Mouse (Mus musculus) adrenal gland, postnatal 14 days (tissue): ENCODE results near the gene Dpm3. TPM values are rescaled to one million over a fixed set of nuclear protein-coding genes. Genes with fewer than 3 reads are reported as not detected.

ENCODE experiments used
- DNase-seq: peaks from one replicate; pipeline ENCODE4 v3.0.0; 2021; ENCODE audit warnings: mixed read lengths
- microRNA-seq, 2 experiments: library from miRNA; unstranded; fragments of <30 nt; microRNA quantifications; one replicate each; pipeline ENCODE4 v1.2.0; 2021
- total RNA-seq: library from RNA; stranded (reverse); gene quantifications from 2 replicates; pipeline ENCODE4 v1.2.3, GENCODE M21; 2021

Gene Dpm3
- total RNA-seq, 1 experiment from 2014 or later = 116 TPM

DNA sequence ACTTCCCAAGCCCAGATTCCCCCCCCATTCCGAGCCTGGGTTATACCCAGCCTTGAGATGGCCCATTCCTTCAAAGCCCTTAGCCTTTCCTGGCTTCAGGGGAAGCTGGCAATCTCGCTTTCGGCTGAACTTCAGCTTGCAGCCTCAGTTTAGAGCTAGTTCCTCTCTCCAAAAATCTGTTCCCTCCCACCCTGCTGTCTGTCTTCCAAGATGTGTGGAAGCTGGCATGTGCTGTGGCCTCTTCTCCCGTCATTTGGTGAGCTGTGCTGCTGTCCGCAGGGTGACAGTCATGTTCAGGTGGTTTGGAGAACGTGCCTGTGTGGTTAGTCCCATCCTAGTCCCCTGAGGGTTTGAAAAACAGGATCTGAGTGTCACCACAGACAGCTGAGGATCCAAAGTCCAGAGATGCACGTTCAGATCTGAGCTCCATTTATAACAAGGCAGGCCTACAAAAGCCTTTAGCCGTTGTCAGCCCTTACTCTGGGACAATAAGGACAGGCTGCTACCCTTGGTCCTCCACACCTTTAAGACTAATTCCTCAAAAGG is 36.6 kb downstream of the Dpm3 start:
- no peak for DNase-seq

DNA sequence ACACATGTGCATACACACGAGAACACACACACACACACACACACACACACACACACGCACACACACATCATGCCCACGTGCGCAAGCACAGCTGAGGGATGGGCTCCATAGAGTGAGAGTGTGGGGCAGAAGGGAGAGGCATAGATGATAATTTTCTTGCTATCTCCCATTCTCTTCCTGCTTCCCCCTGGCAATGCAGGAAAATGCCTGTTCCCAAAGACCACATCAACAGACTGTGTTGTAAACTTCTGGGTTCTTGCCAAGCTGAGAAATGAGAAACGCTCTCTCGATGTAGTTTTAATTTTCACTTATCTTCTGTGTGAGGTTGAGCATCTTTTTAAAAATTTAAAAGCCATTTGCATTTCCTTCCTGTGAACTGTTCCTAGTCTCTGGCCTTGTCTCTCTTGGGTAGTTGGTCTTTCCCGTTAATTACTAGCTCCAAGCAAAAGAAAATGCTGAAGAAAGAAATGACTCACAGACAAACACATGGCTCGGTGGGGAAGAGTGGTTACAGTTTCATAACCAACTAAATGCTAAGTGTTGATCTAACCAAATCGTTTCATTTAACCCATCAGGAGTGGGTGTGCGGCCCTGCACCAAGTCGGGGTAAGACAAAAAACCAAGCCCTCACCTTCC is 37.7 kb downstream of the Dpm3 start:
- no peak for DNase-seq

DNA sequence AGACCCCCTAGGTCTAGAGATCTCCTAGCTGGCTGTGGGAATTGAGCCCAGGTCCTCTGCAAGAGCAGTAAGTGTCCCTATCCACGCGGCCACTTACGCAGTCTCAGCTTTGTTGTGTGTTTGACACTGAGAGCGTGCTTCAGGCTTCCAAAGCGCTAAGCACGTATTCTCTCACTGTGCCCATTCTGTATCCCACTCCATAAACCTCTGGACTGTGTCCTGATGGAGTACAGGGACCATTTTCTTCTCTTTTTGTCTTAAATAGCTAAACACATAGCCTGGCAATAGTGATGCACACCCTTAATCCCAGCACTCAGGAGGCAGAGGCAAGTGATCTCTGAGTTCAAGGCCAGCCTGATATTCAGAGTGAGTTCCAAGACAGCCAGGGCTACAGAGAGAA is 39.8 kb downstream of the Dpm3 start:
- DNase-seq = no peak

DNA sequence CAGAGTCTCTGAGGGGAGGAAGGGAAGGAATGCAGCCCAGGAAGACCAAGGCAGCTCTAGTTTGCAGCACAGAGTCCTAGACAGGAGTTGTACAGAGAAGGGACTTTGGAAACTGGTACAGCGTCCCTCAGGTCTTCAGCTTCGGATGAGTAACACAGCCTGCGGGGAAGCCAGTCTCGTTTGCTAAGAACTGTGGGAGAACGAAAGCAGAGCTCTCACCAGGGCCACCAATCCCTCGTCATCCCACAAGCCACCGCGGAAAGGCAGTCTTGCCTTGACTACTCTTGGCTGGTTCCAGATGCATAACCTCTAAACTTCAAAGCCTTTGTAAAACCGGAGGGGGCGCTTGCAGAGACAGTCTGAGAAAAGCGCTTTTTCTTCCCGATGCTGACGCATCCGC is 40.3 kb downstream of the Dpm3 start:
- DNase-seq = peak; percentile 77

DNA sequence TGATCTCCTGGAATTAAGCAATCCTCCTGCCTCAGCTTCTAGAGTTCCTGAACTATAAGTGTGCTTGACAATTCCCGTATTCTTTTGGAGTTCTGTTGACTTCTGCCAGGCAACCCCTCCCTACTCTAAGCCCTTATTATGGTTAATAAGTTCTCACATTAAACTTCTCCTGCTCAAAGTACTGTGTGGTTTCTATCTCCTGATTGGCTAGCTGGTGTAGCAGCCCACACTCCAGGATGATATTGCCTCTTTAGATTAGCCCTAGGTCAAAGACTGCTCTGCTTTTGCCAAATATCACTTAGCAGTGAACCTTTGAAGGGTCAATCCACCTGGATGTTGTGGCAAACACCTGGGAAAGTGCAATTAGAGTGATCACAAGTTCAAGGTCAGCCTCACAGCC is 40.9 kb downstream of the Dpm3 start:
- DNase-seq = no peak

DNA sequence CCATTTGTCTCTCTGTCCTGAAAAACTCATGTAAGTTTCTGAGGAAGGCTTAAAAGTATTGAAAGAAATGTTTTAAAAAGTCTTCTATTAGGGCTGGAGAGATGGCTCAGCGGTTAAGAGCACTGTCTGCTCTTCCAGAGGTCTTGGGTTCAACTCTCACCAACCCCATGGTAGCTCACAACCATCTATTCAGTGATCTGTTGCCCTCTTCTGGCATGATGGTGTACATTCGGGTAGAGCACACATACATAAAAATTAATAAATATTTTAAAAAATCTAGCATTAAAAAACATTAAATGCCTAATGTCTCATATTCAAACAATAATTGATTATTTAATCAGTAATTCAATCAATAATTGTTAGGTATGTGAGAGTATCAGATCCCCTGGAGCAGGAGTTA is 41.4 kb downstream of the Dpm3 start:
- no peak for DNase-seq

DNA sequence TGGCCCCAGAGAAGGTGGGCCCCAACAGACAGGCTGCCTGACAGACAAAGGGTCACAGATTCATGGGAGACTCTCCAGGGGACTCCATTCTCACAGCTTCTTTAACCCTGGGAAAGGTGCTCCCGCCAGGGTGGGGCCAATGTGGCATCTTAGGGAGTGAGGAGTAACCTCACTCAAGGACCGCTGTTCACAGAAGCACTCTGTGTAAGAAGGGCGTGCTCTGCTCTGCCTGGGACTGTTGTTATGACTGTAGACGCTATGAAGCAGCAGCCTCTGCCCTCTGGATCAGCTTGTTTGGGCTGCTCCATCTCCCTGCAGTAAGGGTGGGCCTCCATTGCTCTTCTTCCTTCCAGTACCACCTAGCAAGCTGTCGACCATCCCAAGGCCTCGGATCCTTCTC is 45.3 kb downstream of the Dpm3 start:
- DNase-seq = no peak

DNA sequence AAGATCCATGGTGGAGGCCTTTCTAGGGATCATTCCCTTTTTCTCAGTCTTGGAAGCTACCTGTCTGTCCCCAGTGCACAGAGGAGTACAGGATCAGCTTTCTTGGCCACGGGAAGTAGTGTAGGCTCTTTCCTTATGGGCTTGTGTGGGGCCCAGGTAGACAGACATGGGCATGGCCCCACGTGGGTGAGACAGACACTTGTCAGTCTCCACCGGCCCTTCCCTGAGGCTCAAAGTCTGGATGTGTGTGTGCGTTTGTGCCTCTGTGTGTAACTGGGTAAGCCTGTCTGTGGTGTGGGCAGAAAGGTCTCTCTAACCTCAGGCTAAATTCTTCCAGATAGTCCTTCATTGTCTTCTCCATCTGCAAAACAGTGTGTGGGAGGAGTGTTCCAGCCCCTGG is 45.9 kb downstream of the Dpm3 start:
- DNase-seq = no peak

DNA sequence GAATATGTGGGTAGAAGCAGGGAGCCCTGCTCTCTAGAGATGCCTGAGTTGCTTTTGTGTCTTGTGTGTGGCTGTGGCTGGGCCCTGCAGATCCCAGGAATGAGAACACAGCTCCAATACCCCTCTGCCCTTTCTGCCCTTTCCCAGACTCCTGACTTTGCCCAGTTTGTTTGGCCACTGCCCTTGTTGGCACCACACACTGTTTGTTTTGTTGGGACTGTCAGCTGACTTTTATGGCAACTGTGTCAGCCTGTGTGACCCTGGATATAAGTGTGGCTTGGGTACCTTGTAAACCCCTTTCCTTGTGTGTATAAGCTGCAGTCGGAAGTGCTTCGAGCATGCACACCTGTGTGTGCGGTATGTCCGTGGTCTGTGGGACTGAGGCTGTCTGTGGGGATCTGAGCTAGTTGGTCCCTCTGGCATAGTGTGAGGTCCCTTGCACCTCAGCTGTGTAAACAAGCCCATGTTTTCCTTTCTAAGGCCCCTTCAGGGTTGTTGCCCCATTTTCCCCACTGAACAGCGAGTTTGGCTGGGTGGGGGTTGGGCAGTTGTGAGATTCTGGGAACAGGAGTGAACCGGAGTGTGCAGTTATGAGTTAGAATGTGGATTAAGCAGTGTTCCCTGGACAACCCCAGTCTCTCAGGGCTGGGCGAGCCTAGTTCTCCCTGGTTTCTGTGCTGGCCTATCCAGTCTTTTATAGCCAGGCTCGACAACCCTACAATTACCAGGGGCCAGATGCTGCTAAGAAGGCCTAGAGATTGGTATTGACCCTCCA is 46.6 kb downstream of the Dpm3 start:
- peak; percentile 38 for DNase-seq

DNA sequence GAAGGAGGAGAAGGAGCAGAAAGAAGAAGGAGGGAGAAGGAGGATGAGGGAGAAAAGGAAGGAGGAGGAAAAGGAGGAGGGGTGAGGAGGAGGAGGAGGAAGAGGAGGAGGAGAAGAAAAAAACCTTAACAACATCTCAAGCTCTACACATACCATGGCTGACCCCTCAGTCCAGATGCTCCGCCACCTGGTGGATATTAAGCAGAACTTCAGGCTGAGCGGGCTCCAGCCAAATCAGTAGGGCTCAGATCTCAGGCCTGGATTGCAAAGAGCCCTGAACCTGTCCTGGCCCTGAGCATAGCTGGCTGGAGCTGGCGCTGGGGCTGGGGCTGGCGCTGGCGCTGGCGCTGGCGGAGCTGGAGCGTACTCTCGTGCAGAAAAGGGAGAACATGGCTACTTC is 48.9 kb downstream of the Dpm3 start:
- peak; percentile 83 for DNase-seq

DNA sequence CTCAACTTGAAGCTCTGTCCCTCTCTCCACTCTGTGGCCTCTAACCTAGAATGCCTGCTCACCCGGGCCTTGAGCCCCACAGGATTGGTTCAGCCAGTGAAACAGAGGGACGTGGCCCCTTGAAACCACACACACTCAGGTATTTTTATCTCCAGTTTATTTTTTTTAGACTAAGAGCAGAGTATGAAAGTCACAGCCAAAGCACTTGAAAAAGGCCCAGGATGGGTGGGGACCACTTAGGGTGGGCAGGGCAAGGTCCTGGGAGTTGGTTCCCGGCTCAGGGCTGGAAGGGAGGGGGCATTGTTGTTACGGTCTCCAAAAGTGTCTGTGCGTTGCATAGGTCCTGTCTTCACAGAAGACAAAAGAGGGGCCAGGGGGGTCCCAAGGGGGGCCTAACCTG is 55.2 kb downstream of the Dpm3 start:
- no peak for DNase-seq

DNA sequence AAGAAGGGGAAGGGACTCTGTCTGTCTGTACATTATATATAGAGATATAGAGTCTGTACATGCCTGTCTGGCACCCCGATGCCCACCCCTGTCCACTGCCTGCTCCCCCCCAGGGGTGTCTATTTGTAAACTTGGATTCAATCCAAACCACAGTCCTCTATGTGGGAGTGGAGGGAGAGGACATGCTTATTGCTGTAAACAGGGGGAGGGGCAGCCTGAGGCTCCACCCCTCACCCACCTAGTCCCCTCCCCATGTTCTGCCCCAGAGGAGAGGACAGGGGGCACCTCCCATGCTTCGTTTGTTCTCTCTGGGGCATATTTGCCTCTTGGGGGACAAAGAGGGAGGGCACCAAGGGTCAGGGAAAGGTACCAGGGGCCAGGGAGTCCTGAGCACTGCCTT is 55.6 kb downstream of the Dpm3 start:
- no peak for DNase-seq

DNA sequence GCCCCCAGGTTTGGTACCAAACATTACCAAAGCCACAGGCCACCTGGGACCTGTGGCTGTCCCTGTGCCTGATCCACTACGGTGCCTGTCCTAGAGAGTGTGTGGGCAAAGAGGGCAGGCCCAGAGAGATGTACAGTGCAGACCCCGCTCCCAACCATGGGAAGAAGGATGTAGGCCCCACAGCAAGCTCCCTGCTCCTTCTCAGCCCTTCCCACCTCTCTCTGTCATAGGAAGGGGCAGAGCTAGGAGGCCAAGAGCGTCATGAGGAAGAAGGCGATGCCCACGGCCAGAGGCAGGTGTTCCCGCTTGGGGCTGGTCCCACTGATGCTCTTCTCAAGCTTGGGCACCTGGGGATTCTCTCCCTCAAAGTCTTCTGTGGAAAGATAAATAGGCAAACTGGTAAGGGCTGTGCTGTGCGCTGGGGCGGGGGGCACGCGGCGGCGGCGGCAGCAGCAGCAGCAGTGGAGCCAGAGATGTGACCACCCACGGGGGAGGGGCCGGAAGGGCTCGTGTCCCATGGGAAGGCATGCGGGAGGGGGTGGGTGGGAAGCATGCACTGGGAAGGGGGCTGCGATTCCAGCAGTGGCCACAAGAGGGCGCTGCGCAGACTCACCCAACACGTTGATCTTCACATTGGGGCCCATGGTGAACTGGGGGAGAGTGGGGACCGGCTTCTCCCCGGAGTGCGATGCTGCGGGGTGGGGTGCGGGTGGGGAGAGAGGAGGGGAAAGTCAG is 56.2 kb downstream of the Dpm3 start:
- peak; percentile 88 for DNase-seq

DNA sequence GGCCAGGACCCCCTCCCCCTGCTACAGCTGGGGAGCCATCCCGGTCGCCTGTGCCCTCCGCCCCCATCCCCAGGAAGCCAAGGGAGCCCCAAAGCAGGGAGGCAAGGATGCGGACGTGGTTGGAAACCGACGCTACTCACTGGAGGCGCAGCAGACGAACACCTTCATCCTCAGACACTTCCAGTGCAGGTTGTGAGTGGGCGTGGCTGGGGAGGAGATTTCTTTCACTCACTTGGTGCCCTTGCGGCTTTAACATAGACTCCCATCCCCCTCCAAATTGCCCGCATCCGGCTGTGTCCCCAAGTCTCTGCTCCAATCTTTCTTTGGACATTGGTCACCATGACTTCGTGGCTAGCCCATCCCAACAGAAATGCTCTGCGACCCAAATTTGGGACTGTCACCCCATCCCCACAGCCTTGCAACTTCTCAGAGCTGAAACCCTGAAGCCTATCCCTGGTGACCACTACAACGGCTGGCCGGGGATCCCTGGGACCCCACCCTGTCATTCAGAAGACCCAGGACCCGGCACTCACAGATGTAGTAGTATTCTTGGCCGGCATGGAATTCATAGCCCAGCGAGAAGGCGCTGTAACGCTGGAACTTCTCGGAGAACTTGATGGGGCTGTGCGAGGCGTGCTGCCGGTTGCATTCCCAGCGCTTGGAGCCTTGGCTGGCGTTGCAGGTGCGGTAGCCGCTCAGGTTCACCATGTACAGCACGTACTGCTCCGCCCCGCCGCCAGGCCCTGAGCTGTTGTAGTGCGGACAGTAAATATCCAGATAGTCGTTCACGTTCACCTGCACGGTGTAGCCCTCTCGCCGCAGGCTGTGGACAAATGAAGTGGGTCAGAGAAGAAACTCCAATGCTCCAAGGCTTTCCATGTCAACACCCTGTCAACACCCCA is 57.0 kb downstream of the Dpm3 start:
- DNase-seq = no peak

Small RNA genes lying within 50 kb of the gene (microRNA-seq; reads per million reads assigned to microRNA genes)
- gene Mir92b = 28.2 to 64.3 reads per million in 2 experiments

Other genes with a start within 250 kb of the Dpm3 start
- gene Rusc1, start 166.0 kb upstream of the Dpm3 start, total RNA-seq = 19.8 and 21.5 TPM in 2 replicates
- gene Gm43738, start 158.3 kb upstream of the Dpm3 start, total RNA-seq = not detected in 2 replicates
- gene Fdps, start 157.4 kb upstream of the Dpm3 start, total RNA-seq = 99.6 and 157 TPM in 2 replicates
- 1.6 and 15.1 TPM in 2 replicates for gene Pklr, start 123.2 kb upstream of the Dpm3 start, total RNA-seq
- 3.3 and 5.3 TPM in 2 replicates for gene Hcn3, start 99.2 kb upstream of the Dpm3 start, total RNA-seq
- gene Clk2, start 94.6 kb upstream of the Dpm3 start, total RNA-seq = 50.3 and 69.1 TPM in 2 replicates
- 75.4 and 76.9 TPM in 2 replicates for gene Scamp3, start 81.9 kb upstream of the Dpm3 start, total RNA-seq
- 15.0 and 21.1 TPM in 2 replicates for gene Fam189b, start 76.2 kb upstream of the Dpm3 start, total RNA-seq
- gene Gba, start 56.4 kb upstream of the Dpm3 start, total RNA-seq = 52.4 and 57.5 TPM in 2 replicates
- 9.0 and 12.7 TPM in 2 replicates for gene Thbs3, start 44.2 kb upstream of the Dpm3 start, total RNA-seq
- 152 and 162 TPM in 2 replicates for gene Mtx1, start 32.3 kb upstream of the Dpm3 start, total RNA-seq
- 0.64 and 1.3 TPM in 2 replicates for gene Muc1, start 30.3 kb upstream of the Dpm3 start, total RNA-seq
- 95.0 and 110 TPM in 2 replicates for gene Krtcap2, start 13.4 kb upstream of the Dpm3 start, total RNA-seq
- gene Trim46, start 13.0 kb upstream of the Dpm3 start, total RNA-seq = 1.4 and 3.2 TPM in 2 replicates
- 40.4 and 54.7 TPM in 2 replicates for gene Slc50a1, start 11.2 kb downstream of the Dpm3 start, total RNA-seq
- 19.1 and 21.9 TPM in 2 replicates for gene Efna1, start 21.8 kb downstream of the Dpm3 start, total RNA-seq
- gene Efna3, start 63.6 kb downstream of the Dpm3 start, total RNA-seq = 0.38 and 0.59 TPM in 2 replicates
- gene Efna4, start 78.7 kb downstream of the Dpm3 start, total RNA-seq = 0.26 and 0.68 TPM in 2 replicates
- 66.0 and 79.5 TPM in 2 replicates for gene Adam15, start 90.6 kb downstream of the Dpm3 start, total RNA-seq
- gene Dcst2, start 102.6 kb downstream of the Dpm3 start, total RNA-seq = 0.68 and 0.70 TPM in 2 replicates
- gene Dcst1, start 105.9 kb downstream of the Dpm3 start, total RNA-seq = 0.30 and 0.71 TPM in 2 replicates
- gene Zbtb7b, start 135.4 kb downstream of the Dpm3 start, total RNA-seq = 67.1 and 72.7 TPM in 2 replicates
- 0.26 TPM in 1 of 2 replicates, not detected in the other for gene Lenep, start 143.4 kb downstream of the Dpm3 start, total RNA-seq
- gene Flad1, start 152.5 kb downstream of the Dpm3 start, total RNA-seq = 42.2 and 43.8 TPM in 2 replicates
- 34.9 and 38.0 TPM in 2 replicates for gene Cks1b, start 159.0 kb downstream of the Dpm3 start, total RNA-seq
- 80.5 and 94.6 TPM in 2 replicates for gene Shc1, start 159.1 kb downstream of the Dpm3 start, total RNA-seq
- 36.4 and 48.3 TPM in 2 replicates for gene Pygo2, start 170.9 kb downstream of the Dpm3 start, total RNA-seq
- 43.9 and 48.7 TPM in 2 replicates for gene Pbxip1, start 177.3 kb downstream of the Dpm3 start, total RNA-seq
- gene Pmvk, start 195.2 kb downstream of the Dpm3 start, total RNA-seq = 16.6 and 19.0 TPM in 2 replicates